12 mouse cellular contexts compared by ENCODE assay signal in the genomic region with DNA sequence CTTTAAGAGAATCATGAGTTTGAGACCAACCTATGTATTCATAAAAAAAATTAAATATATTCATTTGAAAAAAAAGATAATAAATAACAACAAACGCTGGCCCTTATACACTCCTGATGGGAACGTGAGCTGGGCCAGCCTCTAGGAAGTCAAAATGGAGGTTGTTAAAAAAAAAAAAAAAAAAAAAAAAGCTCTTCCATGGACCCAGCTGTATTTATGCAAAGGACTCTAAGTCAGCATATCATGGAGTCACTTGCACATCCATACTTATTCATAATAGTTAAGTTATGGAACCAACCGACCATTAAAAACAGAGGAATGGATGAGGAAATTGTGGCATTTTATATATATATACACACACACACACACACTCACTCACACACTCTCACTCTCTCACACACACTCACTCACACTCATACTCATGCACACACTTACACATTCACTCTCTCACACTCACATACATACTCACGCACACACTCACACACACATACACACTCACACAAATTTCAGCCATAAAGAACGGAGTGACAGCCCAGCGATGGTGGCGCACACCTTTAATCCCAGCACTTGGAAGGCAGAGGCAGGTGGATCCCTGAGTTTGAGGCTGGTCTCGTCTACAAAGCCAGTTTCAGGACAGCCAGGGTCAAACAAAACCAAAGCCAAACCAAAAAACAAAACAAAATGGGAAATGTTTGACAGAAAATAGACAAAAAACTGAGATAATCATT. TPM values are rescaled to one million over a fixed set of nuclear protein-coding genes. Genes with fewer than 3 reads are reported as not detected.
A peak's percentile ranks its signal among the peaks of the same experiment; 100 is the strongest.
DNase-seq lines count a peak whose midpoint lies in the region; ATAC-seq and TF ChIP-seq lines count a peak whose summit lies in the region.
"Had no signal": no experiment of that assay in that cellular context is flagged by ENCODE, and none has a peak within 500 bp of the region (broad histone marks: within the 10 kb centered on the region; RNA-seq: fewer than 3 reads in every experiment).

No protein-coding gene starts in this region.

- H3K9ac ChIP-seq in intestine, embryonic 15.5 days: no peak overlapping the region
- H3K9ac ChIP-seq in intestine, postnatal 0 days (ENCODE audit: low read depth, low read length): no peak overlapping the region
- H3K9ac ChIP-seq in liver, postnatal 0 days (replicated peaks): 0 out of 2 replicates have a peak overlapping the region, but pooled peaks have one; percentile 6
- H3K9ac ChIP-seq: forebrain, embryonic 13.5 days; hindbrain, embryonic 13.5 days had no signal

- no peak for TF ChIP-seq POLR2A in bone marrow, adult 2 months (IDR thresholded peaks at IDR 0.05; ENCODE audit: borderline replicate concordance, control insufficient read depth, low read depth, low read length)

- H3K4me1 ChIP-seq in intestine, embryonic 15.5 days (replicated peaks): no peaks in the 10 kb centered on the region
- H3K4me1 ChIP-seq in intestine, postnatal 0 days (replicated peaks; ENCODE audit: control insufficient read depth, insufficient read depth, low read length): peaks cover 7% of the 10 kb centered on the region; the same call in 1 of the 2 replicates
- H3K4me1 ChIP-seq in megakaryocyte, embryonic 14.5 days: peaks cover 50% of the 10 kb centered on the region
- peaks cover 4% of the 10 kb centered on the region; the same call in 1 of the 2 replicates for H3K4me1 ChIP-seq in bone marrow, adult 2 months (ENCODE audit: control insufficient read depth, insufficient read depth, low read length)
- peaks cover 11% of the 10 kb centered on the region for H3K4me1 ChIP-seq in liver, postnatal 0 days (ENCODE audit: insufficient read depth)
- H3K4me1 ChIP-seq: forebrain, embryonic 13.5 days; hindbrain, embryonic 13.5 days had no signal

- H3K36me3 ChIP-seq in intestine, embryonic 15.5 days: 0 out of 2 replicates have a peak, but pooled peaks cover 4% of the 10 kb centered on the region
- peaks cover 8% of the 10 kb centered on the region; the same call in 1 of the 2 replicates for H3K36me3 ChIP-seq in intestine, postnatal 0 days (ENCODE audit: control insufficient read depth, insufficient read depth)
- peaks cover 30% of the 10 kb centered on the region for H3K36me3 ChIP-seq in megakaryocyte, embryonic 14.5 days (replicated peaks; ENCODE audit: low read length)
- peaks cover 11% of the 10 kb centered on the region for H3K36me3 ChIP-seq in liver, postnatal 0 days (replicated peaks; ENCODE audit: insufficient read depth, low read length)
- H3K36me3 ChIP-seq: hindbrain, embryonic 13.5 days had no signal

- TF ChIP-seq EP300 in liver, postnatal 0 days (IDR thresholded peaks at IDR 0.05; ENCODE audit: low read depth): no peak

- DNase-seq in liver, postnatal 0 days: no peak
- no peak for DNase-seq in ovary, postnatal 36 days (ENCODE audit: low spot score)
- DNase-seq in urinary bladder, postnatal 36 days (ENCODE audit: low spot score in 2 of 2): no peak
- DNase-seq: cerebellum, adult 8-10 months had no signal

- ATAC-seq in intestine, embryonic 15.5 days: peak; percentile 34; the same call in 1 of the 2 replicates
- no peak for ATAC-seq in intestine, postnatal 0 days
- ATAC-seq in megakaryocyte, adult 5-6 weeks (ENCODE audit: poor library complexity, severe bottlenecking): no peak
- ATAC-seq in liver, postnatal 0 days: peak; percentile 20; the same call in 1 of the 2 replicates
- ATAC-seq: forebrain, embryonic 13.5 days had no signal

- TF ChIP-seq CTCF in intestine, postnatal 0 days (IDR thresholded peaks at IDR 0.05; ENCODE audit: low read depth): no peak
- no peak for TF ChIP-seq CTCF in bone marrow, adult 2 months (IDR thresholded peaks at IDR 0.05; ENCODE audit: control insufficient read depth, insufficient read depth, low read length)
- no peak for TF ChIP-seq CTCF in liver, postnatal 0 days (IDR thresholded peaks at IDR 0.05; ENCODE audit: low read depth)

- WGBS in intestine, embryonic 15.5 days: 86% methylated on average over 8 of the region's 8 CpGs
- WGBS in intestine, postnatal 0 days: 89% methylated on average over 8 of the region's 8 CpGs
- 46% methylated on average over 8 of the region's 8 CpGs for WGBS in bone marrow, adult 2 months
- WGBS in liver, postnatal 0 days (ENCODE audit: insufficient replicate concordance): 56% methylated on average over 8 of the region's 8 CpGs

- no peak overlapping the region for H3K4me2 ChIP-seq in intestine, embryonic 15.5 days (replicated peaks)
- no peak overlapping the region for H3K4me2 ChIP-seq in intestine, postnatal 0 days (replicated peaks; ENCODE audit: low read depth)
- H3K4me2 ChIP-seq in liver, postnatal 0 days (ENCODE audit: low read depth, low read length): peak overlapping the region; percentile 52
- H3K4me2 ChIP-seq: forebrain, embryonic 13.5 days; heart, embryonic 11.5 days; hindbrain, embryonic 13.5 days had no signal

- H3K9me3 ChIP-seq in intestine, embryonic 15.5 days: no peaks in the 10 kb centered on the region
- H3K9me3 ChIP-seq in intestine, postnatal 0 days (ENCODE audit: control insufficient read depth): no peaks in the 10 kb centered on the region
- H3K9me3 ChIP-seq in megakaryocyte, embryonic 14.5 days: peaks cover 5% of the 10 kb centered on the region; the same call in 1 of the 2 replicates
- peaks cover 2% of the 10 kb centered on the region; the same call in 1 of the 2 replicates for H3K9me3 ChIP-seq in liver, postnatal 0 days (ENCODE audit: low read length)
- H3K9me3 ChIP-seq: forebrain, embryonic 13.5 days had no signal

- no peak overlapping the region for H3K27ac ChIP-seq in intestine, embryonic 15.5 days
- no peak overlapping the region; the same call in 1 of the 2 replicates for H3K27ac ChIP-seq in intestine, postnatal 0 days (ENCODE audit: low read depth, low read length)
- peak overlapping the region; percentile 58; the same call in 1 of the 2 replicates for H3K27ac ChIP-seq in bone marrow, adult 2 months (ENCODE audit: control insufficient read depth, insufficient read depth, low read depth, low read length, poor library complexity)
- peak overlapping the region; percentile 80 for H3K27ac ChIP-seq in liver, postnatal 0 days (ENCODE audit: low read depth)
- H3K27ac ChIP-seq: forebrain, embryonic 13.5 days; hindbrain, embryonic 13.5 days had no signal

- no peak overlapping the region for H3K4me3 ChIP-seq in intestine, embryonic 15.5 days (replicated peaks)
- H3K4me3 ChIP-seq in intestine, postnatal 0 days (ENCODE audit: low read depth, low read length): no peak overlapping the region
- peak overlapping the region; percentile 89 for H3K4me3 ChIP-seq in megakaryocyte, embryonic 14.5 days (replicated peaks)
- peak overlapping the region; percentile 64 for H3K4me3 ChIP-seq in bone marrow, adult 2 months (replicated peaks; ENCODE audit: control insufficient read depth, low read depth, low read length)
- H3K4me3 ChIP-seq in liver, postnatal 0 days (ENCODE audit: low read depth, low read length): peak overlapping the region; percentile 33
- H3K4me3 ChIP-seq: forebrain, embryonic 13.5 days; hindbrain, embryonic 13.5 days had no signal

- H3K27me3 ChIP-seq in intestine, embryonic 15.5 days (replicated peaks): no peaks in the 10 kb centered on the region
- no peaks in the 10 kb centered on the region for H3K27me3 ChIP-seq in intestine, postnatal 0 days (replicated peaks; ENCODE audit: control insufficient read depth, insufficient read depth, low read length)
- no peaks in the 10 kb centered on the region for H3K27me3 ChIP-seq in megakaryocyte, embryonic 14.5 days (replicated peaks)
- no peaks in the 10 kb centered on the region for H3K27me3 ChIP-seq in liver, postnatal 0 days (ENCODE audit: insufficient read depth, low read length)
- H3K27me3 ChIP-seq: forebrain, embryonic 13.5 days; hindbrain, embryonic 13.5 days had no signal

RNA-seq across cellular contexts. Expression of gene Casp8, which starts 6.5 kb away (rescaled TPM):
- 51.6 and 52.8 TPM in 2 replicates for polyA plus RNA-seq in intestine, embryonic 15.5 days (2015; fragmentation: Nextera tagmentation; extraction: Ambion mirVana)
- polyA plus RNA-seq in intestine, postnatal 0 days (2015; fragmentation: Nextera tagmentation; extraction: Ambion mirVana): 39.1 and 51.0 TPM in 2 replicates
- polyA plus RNA-seq in megakaryocyte, embryonic 14.5 days (2012; ENCODE audit: insufficient read depth, low replicate concordance): 2.4 TPM in 1 of 2 replicates, not detected in the other
- total RNA-seq in megakaryocyte, adult 5-6 weeks (2015): 179 and 198 TPM in 2 replicates
- total RNA-seq in megakaryocyte, adult 5-6 weeks (2017): 144 and 170 TPM in 2 replicates
- 11.5 and 17.5 TPM in 2 replicates for polyA plus RNA-seq in bone marrow, adult 2 months (2011; ENCODE audit: insufficient read depth, insufficient read length, low replicate concordance, missing spikeins)
- 21.6 and 21.8 TPM in 2 replicates for polyA plus RNA-seq in liver, postnatal 0 days (2015; fragmentation: Nextera tagmentation; extraction: Ambion mirVana)

Comparison
In these comparisons a context has a peak if more than half of its experiments do, and no peak if none do; other contexts are left out.
1. ATAC-seq: peak in intestine, embryonic 15.5 days (single experiment) and liver, postnatal 0 days (single experiment); none in intestine, postnatal 0 days (single experiment) and megakaryocyte, adult 5-6 weeks (single experiment).
2. H3K27ac ChIP-seq: peak in bone marrow, adult 2 months (single experiment) and liver, postnatal 0 days (single experiment); none in intestine, embryonic 15.5 days (single experiment) and intestine, postnatal 0 days (single experiment).
3. H3K4me3 ChIP-seq: peak in megakaryocyte, embryonic 14.5 days (single experiment), bone marrow, adult 2 months (single experiment) and liver, postnatal 0 days (single experiment); none in intestine, embryonic 15.5 days (single experiment) and intestine, postnatal 0 days (single experiment).